Mouse (Mus musculus): ENCODE results near the gene Cbfa2t3. TPM values are rescaled to one million over a fixed set of nuclear protein-coding genes. Genes with fewer than 3 reads are reported as not detected.
A peak's percentile ranks its signal among the peaks of the same experiment; 100 is the strongest.

The Cbfa2t3 gene
- total and polyA plus RNA-seq, 3 experiments = 10.5 to 102 TPM; not detected in 1

GRCm38 (mm10) chr8:122702957-122703356 is 4.0 kb upstream of the Cbfa2t3 start:
- Histone ChIP-seq H3K36me3 (ENCODE audit: control insufficient read depth in 1 of 2, insufficient read depth in 2 of 2, low read length in 2 of 2) (peaks cover 0 to 37% of the 10 kb centered on the region in 2 experiments; a peak in 2 of 4 replicates), H3K79me2 (ENCODE audit: control insufficient read depth, insufficient read depth, low read length, poor library complexity) (peaks cover 17% of the 10 kb centered on the region), H3K4me3 (ENCODE audit: control insufficient read depth in 1 of 2, insufficient read depth in 1 of 2, low read depth in 2 of 2, low read length in 2 of 2) (no peak overlapping the region), H3K4me1 (ENCODE audit: control insufficient read depth in 1 of 2, insufficient read depth in 2 of 2, low read length in 2 of 2) (peaks cover 25 to 46% of the 10 kb centered on the region in 2 experiments), H3K9ac (ENCODE audit: control insufficient read depth, low read depth, low read length, poor library complexity, severe bottlenecking) (no peak overlapping the region; the same call in 1 of the 2 replicates), H3K27me3 (ENCODE audit: control insufficient read depth in 1 of 2, insufficient read depth in 2 of 2, low read length in 2 of 2) (no peaks in the 10 kb centered on the region), H3K27ac (ENCODE audit: control insufficient read depth, low read depth, low read length) (peak overlapping the region; percentile 92), H3K9me3 (replicated peaks; ENCODE audit: insufficient read depth, low read length) (no peaks in the 10 kb centered on the region)
- no peak for TF ChIP-seq RCOR1 (IDR thresholded peaks at IDR 0.05; ENCODE audit: low read depth, low read length)
- TF ChIP-seq NRF1 (IDR thresholded peaks at IDR 0.05; ENCODE audit: insufficient read depth, low read depth, low read length, poor library complexity, severe bottlenecking) = no peak
- TF ChIP-seq JUND (IDR thresholded peaks at IDR 0.05; ENCODE audit: low read depth, low read length) = no peak
- TF ChIP-seq ELF1 (IDR thresholded peaks at IDR 0.05; ENCODE audit: low read depth, low read length) = no peak
- TF ChIP-seq USF1 (IDR thresholded peaks at IDR 0.05; ENCODE audit: low read depth, low read length) = no peak
- no peak for TF ChIP-seq NELFE (IDR thresholded peaks at IDR 0.05; ENCODE audit: low read depth, low read length)
- no peak for TF ChIP-seq MAFK (IDR thresholded peaks at IDR 0.05; ENCODE audit: borderline replicate concordance, low read depth, low read length)
- no peak for TF ChIP-seq MAZ (IDR thresholded peaks at IDR 0.05; ENCODE audit: low read depth, low read length)
- no peak for TF ChIP-seq MAX (IDR thresholded peaks at IDR 0.05; ENCODE audit: low read length)
- TF ChIP-seq MEF2A (IDR thresholded peaks at IDR 0.05; ENCODE audit: extremely low read depth, insufficient replicate concordance, low read depth, low read length, poor library complexity, severe bottlenecking) = no peak
- DNase-seq (ENCODE audit: low read depth, low spot score) = no peak

DNA sequence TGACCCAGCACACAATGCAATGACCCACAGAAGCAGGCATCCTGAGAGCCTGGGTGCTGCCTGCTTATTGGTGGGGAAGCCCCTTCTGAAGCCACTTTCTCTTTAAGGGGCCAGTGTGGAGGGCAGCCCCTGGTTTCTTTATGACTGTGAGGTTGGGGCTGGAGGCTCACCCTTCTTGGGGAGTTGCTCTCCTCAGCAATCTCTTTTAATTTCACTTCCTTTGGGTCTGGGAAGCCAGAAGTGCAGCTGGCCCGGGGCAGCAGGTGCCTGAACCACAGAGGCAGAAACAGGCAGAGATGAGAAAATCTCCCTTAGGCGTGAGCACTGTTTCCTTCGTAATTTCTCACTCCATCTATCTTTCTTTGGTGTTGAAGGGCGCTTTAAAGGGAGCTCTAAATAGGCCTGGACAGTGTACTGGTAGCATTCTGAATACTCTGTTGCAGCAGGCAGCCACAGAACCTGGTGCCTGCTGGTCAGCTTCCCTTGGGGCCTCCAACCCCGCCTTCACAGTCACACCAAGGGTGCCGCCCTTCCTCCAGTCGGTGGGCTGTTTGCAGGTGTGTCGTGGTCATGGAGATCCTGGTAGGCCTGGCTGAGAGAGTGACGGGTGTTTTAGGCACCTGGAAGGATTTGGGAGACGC is 3.5 kb upstream of the Cbfa2t3 start:
- Histone ChIP-seq H3K27me3 (ENCODE audit: control insufficient read depth in 1 of 2, insufficient read depth in 2 of 2, low read length in 2 of 2) (no peaks in the 10 kb centered on the region), H3K36me3 (ENCODE audit: control insufficient read depth in 1 of 2, insufficient read depth in 2 of 2, low read length in 2 of 2) (peaks cover 0 to 37% of the 10 kb centered on the region in 2 experiments; a peak in 2 of 4 replicates), H3K4me3 (ENCODE audit: control insufficient read depth in 1 of 2, insufficient read depth in 1 of 2, low read depth in 2 of 2, low read length in 2 of 2) (no peak overlapping the region), H3K79me2 (ENCODE audit: control insufficient read depth, insufficient read depth, low read length, poor library complexity) (peaks cover 23% of the 10 kb centered on the region), H3K4me1 (ENCODE audit: control insufficient read depth in 1 of 2, insufficient read depth in 2 of 2, low read length in 2 of 2) (peaks cover 25 to 46% of the 10 kb centered on the region in 2 experiments), H3K9ac (ENCODE audit: control insufficient read depth, low read depth, low read length, poor library complexity, severe bottlenecking) (peak overlapping the region; percentile 43), H3K27ac (ENCODE audit: control insufficient read depth, low read depth, low read length) (peak overlapping the region; percentile 92), H3K9me3 (replicated peaks; ENCODE audit: insufficient read depth, low read length) (no peaks in the 10 kb centered on the region)
- DNase-seq (ENCODE audit: low read depth, low spot score) = no peak
- TF ChIP-seq MAX (IDR thresholded peaks at IDR 0.05; ENCODE audit: low read length) = no peak
- no peak for TF ChIP-seq CHD1 (IDR thresholded peaks at IDR 0.05; ENCODE audit: low read depth, low read length)
- TF ChIP-seq RCOR1 (IDR thresholded peaks at IDR 0.05; ENCODE audit: low read depth, low read length) = no peak
- no peak for TF ChIP-seq USF1 (IDR thresholded peaks at IDR 0.05; ENCODE audit: low read depth, low read length)
- no peak for TF ChIP-seq TAL1 (IDR thresholded peaks at IDR 0.05; ENCODE audit: low read length)
- no peak for TF ChIP-seq MYB (IDR thresholded peaks at IDR 0.05; ENCODE audit: low read depth, low read length)
- TF ChIP-seq E2F4 (IDR thresholded peaks at IDR 0.05; ENCODE audit: borderline replicate concordance, low read depth, low read length) = no peak
- TF ChIP-seq POLR2A (IDR thresholded peaks at IDR 0.05; ENCODE audit: control insufficient read depth in 1 of 2, insufficient read depth in 1 of 2, low read depth in 1 of 2, low read length in 2 of 2, poor library complexity in 1 of 2) = no peak
- TF ChIP-seq CTCF (IDR thresholded peaks at IDR 0.05 in 2 of 3, conservative IDR thresholded peaks at IDR 0.05 in 1 of 3; ENCODE audit: control insufficient read depth in 1 of 3, insufficient read depth in 1 of 3, low read depth in 2 of 3, low read length in 3 of 3, poor library complexity in 1 of 3, severe bottlenecking in 1 of 3) = no peak
- no peak for TF ChIP-seq MXI1 (IDR thresholded peaks at IDR 0.05; ENCODE audit: low read depth, low read length)
- no peak for TF ChIP-seq NRF1 (IDR thresholded peaks at IDR 0.05; ENCODE audit: insufficient read depth, low read depth, low read length, poor library complexity, severe bottlenecking)
- TF ChIP-seq ZNF384 (IDR thresholded peaks at IDR 0.05; ENCODE audit: low read depth, low read length) = no peak
- no peak for TF ChIP-seq GATA1 (IDR thresholded peaks at IDR 0.05; ENCODE audit: low read depth, low read length)
- TF ChIP-seq ETS1 (IDR thresholded peaks at IDR 0.05; ENCODE audit: low read depth, low read length) = no peak
- TF ChIP-seq POLR2AphosphoS5 (IDR thresholded peaks at IDR 0.05; ENCODE audit: borderline replicate concordance, low read depth, low read length) = no peak
- no peak for TF ChIP-seq CHD2 (IDR thresholded peaks at IDR 0.05; ENCODE audit: low read length)
- no peak for TF ChIP-seq MAFK (IDR thresholded peaks at IDR 0.05; ENCODE audit: borderline replicate concordance, low read depth, low read length)
- no peak for TF ChIP-seq RAD21 (IDR thresholded peaks at IDR 0.05; ENCODE audit: low read depth, low read length)

Measured in MEL (cell line).